Mouse (Mus musculus): ENCODE measurements at regions not wholly inside any gene's neighbourhood (a gene's known extent, or its start where the extent isn't known, plus 50 kb on each side); places are given as distances from the start of the nearest gene placed in this dataset.

DNA sequence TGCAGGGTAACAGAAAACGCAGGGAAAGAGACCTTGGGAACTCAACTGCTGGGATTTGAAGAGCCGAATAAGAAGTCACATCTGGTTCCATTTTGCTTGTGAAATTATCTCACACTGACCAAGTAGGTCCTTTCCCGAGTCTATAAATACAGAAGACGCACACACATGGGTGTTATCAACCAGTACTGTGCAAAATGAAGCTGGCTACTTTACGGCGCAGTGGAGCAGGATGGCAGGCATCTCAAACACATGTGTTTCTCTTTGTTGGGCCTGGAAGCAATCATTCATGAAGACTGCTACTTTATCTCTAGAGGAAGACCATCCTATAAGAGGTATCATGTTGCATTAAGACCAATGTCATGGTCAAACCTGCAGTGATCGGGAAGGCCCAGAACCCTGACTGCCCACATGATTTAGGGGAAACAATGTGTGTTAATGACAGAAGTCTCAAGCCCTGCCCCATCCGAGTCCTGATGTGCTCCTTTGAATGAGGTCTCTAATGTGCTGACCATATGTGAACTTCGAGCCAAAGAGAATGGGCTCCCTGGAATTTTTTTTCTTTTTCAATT lies 63.2 kb downstream of the E030025P04Rik start:
- TF ChIP-seq CTCF (IDR thresholded peaks at IDR 0.05; ENCODE audit: borderline replicate concordance, extremely low read depth, insufficient read depth, insufficient read length) = no peak
- TF ChIP-seq POLR2A (IDR thresholded peaks at IDR 0.05; ENCODE audit: borderline replicate concordance, extremely low read depth, insufficient read depth, insufficient read length, poor library complexity, severe bottlenecking) = no peak
